Mouse (Mus musculus) yolk sac, embryonic 10.5 days (tissue): ENCODE measurements around the gene Nars2.

Experiments
- DNase-seq: peaks from one replicate; pipeline ENCODE4 v3.0.0-alpha.2; 2017; ENCODE audit warnings: low spot score

The Nars2 gene

GRCm38 (mm10) chr7:96971027-96971996, 20.0 kb downstream of the Nars2 start:
- no peak for DNase-seq

DNA sequence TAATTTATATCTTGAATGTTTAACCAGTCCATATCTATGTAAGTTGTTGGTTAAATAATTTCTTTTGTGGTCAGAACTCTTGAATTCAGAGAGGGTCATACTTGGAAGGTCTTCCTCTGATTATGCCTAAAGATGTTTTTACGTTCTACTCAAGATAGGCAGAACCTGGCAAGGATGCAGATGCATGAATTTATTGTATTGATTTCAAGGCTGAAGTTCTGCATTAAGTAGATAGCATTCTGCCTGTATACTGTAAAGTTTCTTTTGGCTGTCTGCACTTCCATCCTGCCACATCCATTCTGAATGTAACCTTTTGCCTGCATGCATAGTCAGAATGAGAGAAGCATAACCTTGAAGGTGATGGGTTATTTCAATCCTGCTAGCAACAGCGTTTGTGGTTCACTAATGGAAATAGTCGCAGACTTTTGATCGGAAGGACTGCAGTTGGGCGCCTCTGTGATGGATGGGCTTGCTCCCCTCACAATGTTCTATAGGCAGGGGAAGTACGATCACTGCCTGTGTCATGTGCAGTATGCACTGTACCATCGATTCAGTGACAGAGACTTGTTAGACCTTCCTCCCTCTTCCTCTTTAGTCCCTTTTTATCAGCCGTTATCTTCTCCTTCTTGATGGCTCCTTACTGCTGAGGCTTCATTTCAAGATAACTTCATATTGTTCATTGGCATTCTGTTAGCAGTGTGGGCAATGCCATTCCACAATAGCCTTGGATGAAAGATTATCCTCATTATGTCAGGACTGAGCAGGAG, 21.0 kb downstream of the Nars2 start:
- no peak for DNase-seq

DNA sequence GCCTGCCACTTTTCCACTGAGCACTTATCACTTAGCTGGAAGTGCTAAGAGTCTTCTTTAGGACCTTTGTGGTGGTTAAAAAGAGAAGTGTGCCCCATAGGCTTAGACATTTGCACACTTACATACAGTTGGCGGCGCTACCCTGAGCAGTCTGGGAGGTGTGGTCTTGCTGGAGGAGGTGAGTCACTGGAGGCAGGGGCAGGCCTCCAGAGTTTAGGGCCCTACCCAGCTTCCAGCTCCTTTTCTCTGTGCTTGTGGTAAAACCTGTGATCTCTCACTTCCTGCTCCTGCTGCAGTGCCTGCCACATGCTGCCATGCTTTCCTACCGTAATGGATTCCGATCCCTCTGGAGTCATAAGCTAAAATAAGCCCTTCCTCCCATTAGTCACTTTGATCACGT, 24.6 kb downstream of the Nars2 start:
- DNase-seq = no peak

GRCm38 (mm10) chr7:96977209-96977608, 25.9 kb downstream of the Nars2 start:
- no peak for DNase-seq

GRCm38 (mm10) chr7:96981366-96981765, 30.1 kb downstream of the Nars2 start:
- DNase-seq = no peak

DNA sequence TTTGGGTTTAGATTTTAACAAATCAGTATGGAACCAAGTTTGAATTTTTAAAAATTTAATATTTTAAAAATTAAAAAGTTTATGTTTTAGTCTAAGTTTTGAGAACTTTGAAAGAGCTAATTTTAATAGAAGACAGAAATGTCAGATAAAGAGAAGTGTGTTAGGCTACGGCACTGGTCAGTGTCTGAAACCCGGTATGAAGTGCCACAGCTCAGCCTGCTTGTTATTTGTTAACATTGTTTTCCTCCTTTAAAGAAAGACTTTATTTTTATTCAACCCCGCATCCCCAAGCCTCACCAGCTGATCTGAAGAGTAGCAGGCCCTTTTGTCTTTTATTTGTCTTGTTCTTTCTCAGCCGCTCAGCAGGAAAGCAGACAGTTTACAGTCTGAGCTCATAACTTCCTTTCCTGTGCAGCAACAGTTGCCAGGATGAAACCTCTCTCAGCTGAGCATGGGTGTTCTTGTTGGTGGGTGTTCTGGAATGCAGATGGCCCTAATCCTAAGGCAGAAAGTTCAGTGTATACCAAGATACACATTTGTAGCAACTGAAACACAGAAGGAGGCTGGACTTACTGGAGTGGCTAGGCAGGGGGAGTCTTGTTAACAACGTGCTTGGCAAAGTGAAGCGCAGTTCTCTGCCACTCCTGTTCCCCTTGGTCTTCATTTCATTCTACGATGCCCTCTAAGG, 32.5 kb downstream of the Nars2 start:
- peak; percentile 45 for DNase-seq

DNA sequence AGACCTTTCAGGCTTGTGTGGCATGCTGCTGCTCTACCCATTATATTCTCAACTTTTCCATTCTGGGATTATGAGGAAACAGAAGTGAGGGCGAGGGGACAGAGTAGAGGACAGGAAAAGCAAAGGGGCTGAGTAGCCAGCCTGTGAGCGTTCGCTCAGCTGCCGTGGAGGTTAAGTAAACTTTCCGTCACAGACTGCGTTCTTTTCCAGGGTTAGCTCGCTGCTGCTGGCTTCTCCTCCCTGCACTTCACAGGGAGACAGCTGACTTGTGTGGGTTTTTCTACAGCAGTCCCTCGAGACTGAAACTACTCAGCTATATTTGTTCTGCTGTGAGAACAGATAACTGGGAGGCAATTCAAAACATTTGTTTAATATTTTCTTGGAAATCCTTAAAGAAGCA, 34.5 kb downstream of the Nars2 start:
- peak; percentile 39 for DNase-seq

- no peak for DNase-seq
Measured at GRCm38 (mm10) chr7:96986795-96987445, 35.6 kb downstream of the Nars2 start.

DNA sequence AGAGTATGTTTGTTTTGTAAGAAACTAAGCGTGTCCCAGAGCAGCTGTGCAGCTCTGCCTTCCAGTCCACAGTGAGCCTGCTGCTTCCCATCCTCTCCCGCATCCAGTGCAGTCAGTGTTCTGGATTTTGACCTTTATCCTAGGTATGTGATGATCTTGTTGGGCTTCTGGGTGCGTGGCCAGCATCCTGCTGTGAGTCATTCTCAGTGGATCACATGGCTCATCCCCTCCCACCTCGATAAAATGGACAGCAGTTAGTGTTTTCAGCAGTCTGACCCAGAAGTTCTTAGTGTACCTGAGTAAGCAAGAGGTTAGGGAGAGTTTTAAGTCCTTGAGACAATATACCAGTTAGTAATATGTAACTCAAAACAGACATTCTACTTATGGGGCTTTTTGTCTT, 36.4 kb downstream of the Nars2 start:
- DNase-seq = peak; percentile 33

- DNase-seq = peak; percentile 18
Measured at GRCm38 (mm10) chr7:97012956-97013355, 61.7 kb downstream of the Nars2 start.

DNA sequence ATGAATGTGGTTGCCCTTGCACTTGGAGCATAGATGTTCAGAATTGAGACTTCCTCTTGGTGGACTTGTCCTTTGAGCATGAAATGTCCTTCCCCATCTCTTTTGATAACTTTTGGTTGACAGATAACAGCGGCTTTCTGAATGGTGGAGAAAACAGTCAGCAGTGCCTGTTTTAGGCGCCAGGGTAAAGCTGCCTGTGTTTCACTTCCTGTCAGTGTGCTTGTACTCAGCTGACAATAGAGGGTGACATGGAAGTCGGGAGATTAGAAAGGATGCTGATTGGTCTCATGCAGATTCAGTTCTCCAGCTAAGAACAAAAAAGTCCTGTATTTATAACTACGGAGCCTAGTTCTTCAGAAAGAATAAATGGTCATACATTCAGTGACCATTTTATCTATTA, 66.7 kb downstream of the Nars2 start:
- DNase-seq = no peak

GRCm38 (mm10) chr7:97018418-97018817, 67.1 kb downstream of the Nars2 start:
- no peak for DNase-seq

- no peak for DNase-seq
Measured at GRCm38 (mm10) chr7:97019303-97019702, 68.0 kb downstream of the Nars2 start.

DNA sequence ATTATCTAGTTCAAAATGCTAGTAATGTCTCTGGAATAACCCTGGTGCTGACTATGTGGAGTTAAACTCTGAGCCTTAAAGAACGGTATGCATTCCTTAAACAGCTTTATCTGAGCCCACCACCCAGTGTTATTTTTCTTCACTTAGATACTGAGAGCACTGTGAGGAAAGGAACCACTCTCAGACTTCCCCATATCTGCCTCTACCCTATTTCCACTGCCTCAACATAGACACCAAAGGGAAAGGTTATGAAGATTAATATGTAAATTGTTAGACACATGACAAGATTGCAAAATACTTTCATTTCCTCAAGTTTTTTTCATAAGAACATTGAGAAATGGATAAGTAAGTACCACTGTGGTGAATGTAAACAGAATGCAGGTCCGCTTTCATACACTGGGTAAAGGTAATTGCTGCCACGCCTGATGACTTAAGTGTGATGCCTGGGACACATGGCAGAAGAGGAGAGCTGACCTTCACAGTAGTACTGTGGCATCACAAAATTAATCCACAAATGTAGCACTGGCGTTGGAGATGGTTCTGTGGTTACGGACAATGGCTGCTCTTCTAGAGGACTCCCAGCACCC, 75.6 kb downstream of the Nars2 start:
- no peak for DNase-seq

DNA sequence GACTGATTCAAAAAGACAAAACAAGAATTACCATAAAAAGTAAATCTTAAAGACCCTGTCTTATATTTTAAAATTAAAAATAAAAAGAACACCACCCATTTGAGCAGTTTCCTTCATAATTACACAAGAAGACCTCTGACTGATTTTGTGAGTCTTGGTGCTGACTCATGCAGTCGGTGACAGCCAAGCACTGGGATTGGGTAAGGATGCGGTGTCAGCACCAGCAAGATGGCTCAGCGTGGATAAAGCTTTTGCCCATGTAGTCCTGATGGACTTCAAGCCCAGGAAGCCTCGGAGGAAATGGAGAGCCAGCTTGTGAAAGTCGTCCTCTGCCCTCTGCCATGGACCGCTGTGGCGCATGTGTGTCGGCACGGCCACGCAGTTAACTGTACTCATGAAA, 77.8 kb downstream of the Nars2 start:
- no peak for DNase-seq

GRCm38 (mm10) chr7:97032412-97032811, 81.1 kb downstream of the Nars2 start:
- no peak for DNase-seq

DNA sequence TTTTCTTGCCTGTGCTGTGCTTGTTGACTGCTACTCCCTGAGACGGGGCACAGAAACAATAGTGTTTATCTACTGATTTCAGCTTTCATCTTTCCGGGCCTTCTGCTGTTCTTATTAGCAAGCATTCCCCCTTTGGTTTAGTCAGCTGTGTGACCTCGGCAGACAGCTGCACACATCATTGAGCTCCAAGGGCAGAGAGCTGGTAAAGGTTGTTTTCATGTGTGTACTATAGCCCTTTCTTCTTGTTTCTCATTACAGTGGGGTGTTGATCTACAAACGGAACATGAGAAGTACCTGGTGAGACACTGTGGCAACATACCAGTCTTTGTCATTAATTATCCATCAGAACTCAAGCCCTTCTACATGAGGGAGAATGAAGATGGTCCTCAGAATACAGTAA, 88.3 kb downstream of the Nars2 start:
- no peak for DNase-seq

DNA sequence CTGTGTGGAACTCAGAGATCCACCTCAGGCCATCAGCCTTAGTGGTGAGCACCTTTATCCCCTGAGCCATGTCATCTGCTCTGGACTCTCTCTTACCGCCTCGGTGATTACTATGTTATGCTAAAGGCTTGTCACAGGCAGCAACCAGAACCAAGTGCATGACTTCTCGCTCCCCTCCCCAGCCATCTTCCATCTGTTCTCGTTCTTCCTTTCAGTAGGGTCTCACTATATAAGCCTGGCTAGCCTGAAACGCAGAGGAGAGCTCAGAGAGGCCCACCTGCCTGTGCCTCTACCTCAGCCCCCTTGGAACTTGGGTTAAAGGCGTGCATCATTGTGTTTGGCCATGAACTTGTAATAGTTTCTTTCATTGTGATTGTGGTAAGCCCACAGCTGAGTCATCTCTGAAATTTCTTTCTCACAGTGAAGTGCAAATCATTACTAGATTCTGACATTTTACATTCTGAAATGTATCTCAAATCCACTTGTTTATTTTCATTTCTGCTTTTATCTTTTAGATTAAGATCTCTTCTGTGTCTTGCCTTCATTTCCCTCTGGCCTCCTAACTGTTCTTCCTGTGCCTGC, 90.7 kb downstream of the Nars2 start:
- DNase-seq = no peak

DNA sequence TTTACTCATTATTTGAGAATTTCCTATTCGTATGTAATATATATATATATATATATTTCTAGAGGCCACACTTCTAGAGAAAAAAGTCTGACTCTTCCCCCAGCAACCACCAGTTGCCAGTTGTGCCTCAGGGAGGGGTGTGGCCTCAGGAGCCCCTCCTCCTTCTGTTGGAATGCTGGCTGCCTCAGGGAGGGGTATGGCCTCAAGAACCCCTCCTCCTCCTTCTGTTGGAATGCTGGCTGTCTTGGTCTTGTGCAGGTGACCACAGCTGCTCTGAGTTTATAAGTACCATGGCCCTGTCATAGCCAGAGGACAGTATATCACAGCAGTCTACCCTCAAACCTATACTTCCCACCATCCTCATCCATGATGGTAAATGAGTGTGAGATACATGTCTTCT, 91.7 kb downstream of the Nars2 start:
- DNase-seq = peak; percentile 6

GRCm38 (mm10) chr7:97060966-97061365, 109.7 kb downstream of the Nars2 start:
- no peak for DNase-seq

- no peak for DNase-seq
Measured at GRCm38 (mm10) chr7:97071512-97071911, 120.2 kb downstream of the Nars2 start.
